Mouse (Mus musculus) olfactory bulb, adult 2 months (tissue): Measurements from ENCODE around the gene Vcl.

Experiments
- CTCF ChIP-seq: fragments of 200-500 bp; IDR thresholded peaks from 2 replicates; pipeline ENCODE4 v1.5.1; 2012; ENCODE audit warnings: low read depth, mild to moderate bottlenecking, low read length, moderate library complexity; ENCODE audit not compliant: insufficient read depth
- POLR2A ChIP-seq: fragments of 200-500 bp; IDR thresholded peaks from 2 replicates; pipeline ENCODE4 v1.6.1; 2012; ENCODE audit warnings: mild to moderate bottlenecking, low read depth, low read length, moderate library complexity; ENCODE audit not compliant: insufficient read depth

- no peak for TF ChIP-seq POLR2A
- TF ChIP-seq CTCF: no peak
These were observed 99.9 kb downstream of the Vcl start for GRCm38 (mm10) chr14:21029025-21029659.
